Mouse (Mus musculus): ENCODE results near the gene Gm3604.
"Not testable (repeated sequence)": the region's sequence is repeated elsewhere in the genome, so short reads cannot be mapped to it uniquely, and the experiment has no call there.

Gm3604 gene

GRCm38 (mm10) chr13:62382952-62383351 lies at the start of gene Gm3604:
Gene Gm3604, minus strand, starts transcription at chr13:62383177.
- DNase-seq (ENCODE audit: low read depth): peak; percentile 37

GRCm38 (mm10) chr13:62399206-62399605 lies 16.2 kb upstream of the Gm3604 start:
- not testable (repeated sequence) for DNase-seq (ENCODE audit: low read depth)

- DNase-seq (ENCODE audit: low read depth): not testable (repeated sequence)
Measured at GRCm38 (mm10) chr13:62390076-62390620, 7.2 kb upstream of the Gm3604 start.

GRCm38 (mm10) chr13:62331786-62332185 lies 51.2 kb downstream of the Gm3604 start:
- no peak for DNase-seq (ENCODE audit: low read depth)

- no peak for DNase-seq (ENCODE audit: low read depth)
Measured at GRCm38 (mm10) chr13:62331381-62331780, 51.6 kb downstream of the Gm3604 start.
